Mouse (Mus musculus) midbrain, embryonic 14.5 days (tissue): Measurements from ENCODE around the gene Fndc3b. TPM values are rescaled to one million over a fixed set of nuclear protein-coding genes. Genes with fewer than 3 reads are reported as not detected.

Source experiments
- ATAC-seq: fragments of 200-750 bp; cut with Nextera tagmentation; 2 replicates; pipeline ENCODE4 v1.8.0; 2017; ENCODE audit warnings: moderate number of reproducible peaks, moderate library complexity; ENCODE audit not compliant: low FRiP score, low TSS enrichment
- DNase-seq: peaks from one replicate; pipeline ENCODE4 v3.0.0-alpha.2; 2015
- H3K27ac ChIP-seq: fragments of 300-500 bp; sonication (generic); replicated peaks from 2 replicates; pipeline ENCODE4 v1.5.1; 2014; ENCODE audit warnings: mild to moderate bottlenecking, low read depth, low read length, moderate library complexity
- H3K27me3 ChIP-seq: fragments of 300-500 bp; sonication (generic); 2 replicates; pipeline ENCODE4 v1.6.1; 2014; ENCODE audit warnings: low read length, control low read depth, mixed read lengths; ENCODE audit not compliant: control insufficient read depth, insufficient read depth
- H3K36me3 ChIP-seq: fragments of 300-500 bp; sonication (generic); 2 replicates; pipeline ENCODE4 v1.6.1; 2014; ENCODE audit warnings: low read length, control low read depth; ENCODE audit not compliant: control insufficient read depth, insufficient read depth
- H3K4me1 ChIP-seq: fragments of 300-500 bp; sonication (generic); 2 replicates; pipeline ENCODE4 v1.6.1; 2014; ENCODE audit warnings: mild to moderate bottlenecking, antibody characterized with exemption, low read length, control low read depth; ENCODE audit not compliant: control insufficient read depth, insufficient read depth
- H3K4me2 ChIP-seq: fragments of 300-500 bp; sonication (generic); 2 replicates; pipeline ENCODE4 v1.6.1; 2014; ENCODE audit warnings: mild to moderate bottlenecking, low read length, moderate library complexity
- H3K4me3 ChIP-seq: fragments of 300-500 bp; sonication (generic); replicated peaks from 2 replicates; pipeline ENCODE4 v1.5.1; 2014; ENCODE audit warnings: low read depth, low read length
- H3K9ac ChIP-seq: fragments of 300-500 bp; sonication (generic); replicated peaks from 2 replicates; pipeline ENCODE4 v1.6.1; 2014; ENCODE audit warnings: mild to moderate bottlenecking, low read length, moderate library complexity
- H3K9me3 ChIP-seq: fragments of 300-500 bp; sonication (generic); 2 replicates; pipeline ENCODE4 v1.6.1; 2016; ENCODE audit warnings: low read length, control low read depth, mixed read lengths; ENCODE audit not compliant: control insufficient read depth
- WGBS: fragments of 180-500 bp; shearing (Covaris S2); extraction: QIAGEN DNeasy Blood & Tissue Kit; methylation state at CpG from one replicate; pipeline ENCODE4 v1.1.7; 2014; 5-methylcytosine and 5-hydroxymethylcytosine counted together
- polyA plus RNA-seq: library from polyadenylated mRNA; unstranded; fragments of >200 nt; fragmentation: Nextera tagmentation; extraction: Ambion mirVana; gene quantifications from 2 replicates; pipeline ENCODE4 v1.2.1, GENCODE M21; 2014

Fndc3b gene
- polyA plus RNA-seq, 1 experiment from 2014 or later, result 8.1 TPM

DNA sequence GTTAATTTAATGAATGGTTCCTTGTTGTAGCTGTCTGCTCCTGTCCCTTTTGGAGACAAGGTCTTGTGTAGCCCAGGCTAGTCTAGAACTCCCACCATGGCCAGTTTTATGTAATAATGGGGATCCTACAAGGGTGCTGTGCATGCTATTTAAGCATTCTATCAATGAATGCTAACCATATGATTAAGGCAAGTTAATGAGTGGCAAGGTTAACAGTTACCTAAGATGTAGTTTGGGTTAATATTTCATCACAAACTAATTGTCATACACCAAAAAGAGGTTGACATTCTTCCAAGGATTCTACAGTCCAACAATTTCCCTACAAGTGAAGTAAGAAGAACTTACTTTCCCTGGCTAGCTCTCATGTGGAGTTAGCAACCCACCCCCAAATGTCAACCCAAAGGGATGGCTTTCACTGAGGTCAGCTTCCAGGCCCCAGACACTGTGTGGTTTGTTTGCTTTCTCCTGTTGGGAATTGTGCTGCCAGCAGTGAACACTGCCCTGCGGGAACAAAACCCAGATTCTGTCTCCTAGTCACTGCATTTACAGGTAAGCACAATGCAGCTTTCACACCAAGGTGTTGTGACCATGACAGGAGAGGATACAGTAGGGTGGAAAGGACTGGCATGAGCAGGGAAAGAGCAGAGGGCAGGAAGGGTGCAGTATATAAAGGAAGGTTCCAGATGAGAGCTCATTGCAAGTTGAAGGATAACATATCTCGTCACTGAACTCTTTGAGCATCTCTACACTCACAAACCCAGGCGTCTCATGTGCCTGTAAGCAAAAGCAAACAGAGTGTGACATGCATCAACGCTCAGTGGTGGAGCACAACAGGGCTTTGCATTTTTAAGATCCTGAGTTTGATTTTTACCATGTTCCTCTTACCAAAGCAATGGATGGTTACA is 153.8 kb downstream of the Fndc3b start:
- no peak overlapping the region for H3K4me3 ChIP-seq
- H3K36me3 ChIP-seq, result no peaks in the 10 kb centered on the region
- H3K27me3 ChIP-seq, result no peaks in the 10 kb centered on the region
- no peak overlapping the region for H3K9ac ChIP-seq
- no peak overlapping the region for H3K4me2 ChIP-seq
- H3K4me1 ChIP-seq, result no peaks in the 10 kb centered on the region
- no peaks in the 10 kb centered on the region for H3K9me3 ChIP-seq
- no peak for ATAC-seq
- WGBS, result 82% methylated on average over 4 of the region's 4 CpGs
- H3K27ac ChIP-seq, result no peak overlapping the region
- DNase-seq, result no peak

DNA sequence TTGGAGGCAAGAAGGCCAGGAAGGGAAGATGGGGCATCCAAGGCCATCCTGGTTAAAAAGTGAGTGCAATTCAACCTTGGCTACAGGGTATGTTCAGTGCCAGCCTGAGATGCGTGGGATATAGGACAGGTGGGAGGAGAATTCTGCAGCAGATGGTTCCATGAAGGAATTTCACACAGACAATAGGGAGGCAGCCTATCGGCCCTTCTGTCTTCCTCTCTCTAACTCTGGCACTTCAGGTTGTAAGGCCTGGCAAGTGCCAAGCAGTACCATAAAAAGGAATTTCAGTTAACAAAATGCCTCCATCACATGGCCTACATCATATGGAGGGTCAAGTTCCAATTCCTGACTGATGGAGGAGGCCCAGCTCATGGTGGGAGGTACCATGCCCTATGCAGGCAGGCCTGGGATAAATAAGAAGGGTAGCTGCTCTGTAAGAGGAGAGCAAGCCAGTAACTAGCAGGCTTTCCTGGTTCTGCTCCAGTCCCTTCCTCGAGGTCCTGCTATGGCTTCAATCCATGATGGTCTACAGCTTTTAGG is 155.6 kb downstream of the Fndc3b start:
- Histone ChIP-seq H3K4me1 (no peaks in the 10 kb centered on the region), H3K4me2 (no peak overlapping the region), H3K4me3 (no peak overlapping the region), H3K9me3 (no peaks in the 10 kb centered on the region), H3K36me3 (no peaks in the 10 kb centered on the region), H3K27me3 (no peaks in the 10 kb centered on the region), H3K9ac (no peak overlapping the region), H3K27ac (no peak overlapping the region)
- 95% methylated on average over 3 of the region's 3 CpGs for WGBS
- ATAC-seq (no peak), DNase-seq (no peak)

GRCm38 (mm10) chr3:27554325-27554724 is 156.8 kb downstream of the Fndc3b start:
- H3K27me3 ChIP-seq, result no peaks in the 10 kb centered on the region
- 79% methylated on average over 3 of the region's 3 CpGs for WGBS
- H3K27ac ChIP-seq, result no peak overlapping the region

DNA sequence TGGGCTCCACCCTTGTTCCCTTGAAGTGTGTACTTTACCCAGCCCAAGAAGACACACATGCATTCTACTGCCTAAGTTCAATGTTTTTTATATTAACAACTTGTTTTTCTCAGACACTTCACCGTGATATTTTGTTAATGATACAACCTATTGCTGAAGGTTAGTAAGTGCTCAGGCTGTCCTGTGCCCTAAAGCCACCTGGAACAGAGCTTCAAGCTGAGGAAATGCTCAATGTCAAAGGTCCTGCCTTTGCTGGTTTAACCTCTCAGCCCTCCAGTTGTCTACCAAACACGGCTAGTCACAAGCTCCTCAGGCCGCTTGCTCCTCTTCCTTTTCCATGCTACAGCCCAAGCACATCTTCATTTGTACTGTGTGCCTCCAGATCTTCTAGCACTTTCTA is 157.3 kb downstream of the Fndc3b start:
- Histone ChIP-seq H3K9ac (no peak overlapping the region), H3K9me3 (no peaks in the 10 kb centered on the region), H3K27ac (no peak overlapping the region), H3K4me2 (no peak overlapping the region), H3K36me3 (no peaks in the 10 kb centered on the region), H3K4me3 (no peak overlapping the region), H3K4me1 (no peaks in the 10 kb centered on the region), H3K27me3 (no peaks in the 10 kb centered on the region)
- no peak for ATAC-seq
- DNase-seq, result no peak
- 93% methylated on average over 3 of the region's 3 CpGs for WGBS

More at GRCm38 (mm10) chr3:27554325-27554724, 156.8 kb downstream of the Fndc3b start:
- no peak overlapping the region for H3K4me2 ChIP-seq
- H3K9me3 ChIP-seq, result no peaks in the 10 kb centered on the region
- DNase-seq, result no peak
- no peak overlapping the region for H3K9ac ChIP-seq
- no peak overlapping the region for H3K4me3 ChIP-seq
- no peaks in the 10 kb centered on the region for H3K4me1 ChIP-seq
- H3K36me3 ChIP-seq, result no peaks in the 10 kb centered on the region
- ATAC-seq, result no peak

- H3K9ac ChIP-seq, result no peak overlapping the region
- no peaks in the 10 kb centered on the region for H3K9me3 ChIP-seq
- H3K36me3 ChIP-seq, result no peaks in the 10 kb centered on the region
- H3K4me2 ChIP-seq, result no peak overlapping the region
- DNase-seq (no peak), ATAC-seq (no peak)
- no peaks in the 10 kb centered on the region for H3K27me3 ChIP-seq
- no peak overlapping the region for H3K4me3 ChIP-seq
- no peaks in the 10 kb centered on the region for H3K4me1 ChIP-seq
- no peak overlapping the region for H3K27ac ChIP-seq
- 93% methylated on average over 3 of the region's 3 CpGs for WGBS
These were observed 160.1 kb downstream of the Fndc3b start for GRCm38 (mm10) chr3:27551005-27551404.

- no peak for ATAC-seq
- no peak overlapping the region for H3K27ac ChIP-seq
- 93% methylated on average over 1 of the region's 1 CpGs for WGBS
These were observed 160.7 kb downstream of the Fndc3b start for GRCm38 (mm10) chr3:27550409-27550808.

GRCm38 (mm10) chr3:27545651-27546050 is 165.5 kb downstream of the Fndc3b start:
- H3K9me3 ChIP-seq, result no peaks in the 10 kb centered on the region
- 92% methylated on average over 3 of the region's 3 CpGs for WGBS
- no peak overlapping the region for H3K27ac ChIP-seq
- no peak overlapping the region for H3K9ac ChIP-seq
- H3K36me3 ChIP-seq, result no peaks in the 10 kb centered on the region
- DNase-seq (no peak), ATAC-seq (no peak)
- H3K4me2 ChIP-seq, result no peak overlapping the region
- H3K27me3 ChIP-seq, result no peaks in the 10 kb centered on the region
- H3K4me3 ChIP-seq, result no peak overlapping the region
- H3K4me1 ChIP-seq, result no peaks in the 10 kb centered on the region

More at GRCm38 (mm10) chr3:27550409-27550808, 160.7 kb downstream of the Fndc3b start:
- no peaks in the 10 kb centered on the region for H3K36me3 ChIP-seq
- DNase-seq, result no peak
- no peaks in the 10 kb centered on the region for H3K9me3 ChIP-seq
- H3K4me3 ChIP-seq, result no peak overlapping the region
- H3K4me1 ChIP-seq, result no peaks in the 10 kb centered on the region
- no peak overlapping the region for H3K4me2 ChIP-seq
- H3K9ac ChIP-seq, result no peak overlapping the region
- no peaks in the 10 kb centered on the region for H3K27me3 ChIP-seq

- H3K9ac ChIP-seq, result no peak overlapping the region
- no peaks in the 10 kb centered on the region for H3K9me3 ChIP-seq
- H3K36me3 ChIP-seq, result no peaks in the 10 kb centered on the region
- no peak overlapping the region for H3K4me3 ChIP-seq
- WGBS, result 96% methylated on average over 11 of the region's 11 CpGs
- no peak for DNase-seq
- H3K27me3 ChIP-seq, result no peaks in the 10 kb centered on the region
- no peak for ATAC-seq
- H3K4me2 ChIP-seq, result no peak overlapping the region
- no peaks in the 10 kb centered on the region for H3K4me1 ChIP-seq
- no peak overlapping the region for H3K27ac ChIP-seq
These were observed 167.0 kb downstream of the Fndc3b start for GRCm38 (mm10) chr3:27544061-27544460.

DNA sequence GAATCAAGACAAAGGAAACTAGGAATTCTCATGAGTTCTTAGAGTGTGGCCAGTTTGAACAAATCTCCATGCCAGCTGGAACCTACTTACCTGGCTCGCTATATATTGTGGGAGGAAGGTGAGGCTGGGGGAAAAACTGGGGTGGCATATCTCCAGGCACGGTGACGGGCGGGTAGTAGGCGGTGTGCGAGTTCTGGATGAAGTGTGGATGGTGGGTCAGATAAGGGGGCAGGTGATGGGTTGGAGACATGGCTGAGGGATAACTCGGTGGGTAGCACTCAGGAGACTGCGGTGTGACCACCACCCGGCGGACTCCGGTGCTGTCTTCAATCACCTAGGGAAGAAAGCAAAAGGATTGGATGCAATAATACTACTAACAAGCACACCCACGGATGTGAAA is 169.3 kb downstream of the Fndc3b start:
- no peaks in the 10 kb centered on the region for H3K9me3 ChIP-seq
- no peak overlapping the region for H3K4me3 ChIP-seq

More for the DNA sequence above, 169.3 kb downstream of the Fndc3b start:
- no peak for DNase-seq
- Histone ChIP-seq H3K4me1 (no peaks in the 10 kb centered on the region), H3K27ac (no peak overlapping the region), H3K36me3 (no peaks in the 10 kb centered on the region), H3K9ac (no peak overlapping the region), H3K27me3 (no peaks in the 10 kb centered on the region), H3K4me2 (no peak overlapping the region)
- WGBS, result 98% methylated on average over 12 of the region's 12 CpGs
- no peak for ATAC-seq
